Mouse (Mus musculus): ENCODE results near the gene Fam89a. TPM values are rescaled to one million over a fixed set of nuclear protein-coding genes. Genes with fewer than 3 reads are reported as not detected.

Fam89a gene
- polyA plus RNA-seq, 1 experiment from 2014 or later, result 0.38 TPM

DNA sequence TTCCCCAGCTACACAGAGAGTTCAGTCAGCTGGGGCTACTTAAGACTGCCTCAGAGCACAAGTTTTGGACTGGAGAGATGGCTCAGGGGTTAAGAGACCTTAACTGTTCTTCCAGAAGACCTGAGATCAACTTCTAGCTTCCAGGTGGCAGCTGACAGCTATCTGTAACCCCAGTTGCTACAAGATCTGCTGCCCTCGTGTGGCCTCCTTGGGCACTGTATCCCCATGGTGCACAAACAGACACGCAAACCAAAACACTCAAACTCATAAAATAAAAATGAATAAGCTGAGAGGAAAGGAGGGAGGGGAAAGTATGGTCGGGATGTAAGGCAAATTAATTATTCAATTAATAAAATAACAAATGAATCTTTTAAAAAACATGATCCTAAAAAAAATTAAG, 6.9 kb upstream of the Fam89a start:
- 0 out of 2 replicates have a peak, but pooled peaks cover 10% of the 10 kb centered on the region for H3K27me3 ChIP-seq (replicated peaks; ENCODE audit: control insufficient read depth, insufficient read depth, low read length)
- no peak overlapping the region for H3K27ac ChIP-seq (ENCODE audit: low read depth, low read length)
- no peaks in the 10 kb centered on the region for H3K4me1 ChIP-seq (ENCODE audit: control insufficient read depth, insufficient read depth, low read length)
- H3K36me3 ChIP-seq (ENCODE audit: control insufficient read depth, insufficient read depth, low read length), result no peaks in the 10 kb centered on the region
- no peak overlapping the region for H3K9ac ChIP-seq (ENCODE audit: low read length)
- WGBS, result 37% methylated on average over 3 of the region's 3 CpGs
- no peak overlapping the region for H3K4me3 ChIP-seq (ENCODE audit: low read depth, low read length)
- H3K4me2 ChIP-seq (ENCODE audit: low read length), result no peak overlapping the region
- DNase-seq (ENCODE audit: low spot score) (no peak), ATAC-seq (no peak)
- no peaks in the 10 kb centered on the region for H3K9me3 ChIP-seq (replicated peaks; ENCODE audit: control insufficient read depth, low read length)

DNA sequence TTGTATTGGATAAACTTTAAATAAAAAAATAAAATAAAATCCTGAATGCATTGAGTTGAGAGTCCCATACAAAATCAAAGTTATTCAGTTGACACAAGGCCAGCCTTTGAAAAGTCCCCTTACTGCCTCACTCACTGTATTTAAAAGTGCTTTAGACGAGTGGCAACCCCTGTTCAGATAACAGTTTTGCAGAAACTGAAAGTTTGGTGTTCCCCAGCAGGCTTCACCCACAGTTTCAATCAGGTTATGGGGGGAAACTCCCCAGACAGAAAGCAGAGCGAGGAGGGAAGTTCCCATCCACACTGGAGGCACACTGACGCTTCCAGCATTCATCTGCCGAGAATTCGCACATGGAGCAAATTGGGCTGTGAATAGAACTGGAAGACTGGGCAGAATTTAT, 5.0 kb upstream of the Fam89a start:
- Histone ChIP-seq H3K9ac (ENCODE audit: low read length) (no peak overlapping the region), H3K4me1 (ENCODE audit: control insufficient read depth, insufficient read depth, low read length) (0 out of 2 replicates have a peak, but pooled peaks cover 1% of the 10 kb centered on the region), H3K27me3 (replicated peaks; ENCODE audit: control insufficient read depth, insufficient read depth, low read length) (peaks cover 29% of the 10 kb centered on the region), H3K4me3 (ENCODE audit: low read depth, low read length) (no peak overlapping the region), H3K4me2 (ENCODE audit: low read length) (no peak overlapping the region), H3K36me3 (ENCODE audit: control insufficient read depth, insufficient read depth, low read length) (no peaks in the 10 kb centered on the region), H3K9me3 (replicated peaks; ENCODE audit: control insufficient read depth, low read length) (no peaks in the 10 kb centered on the region), H3K27ac (ENCODE audit: low read depth, low read length) (no peak overlapping the region)
- no peak for DNase-seq (ENCODE audit: low spot score)
- ATAC-seq, result no peak
- 65% methylated on average over 5 of the region's 5 CpGs for WGBS

DNA sequence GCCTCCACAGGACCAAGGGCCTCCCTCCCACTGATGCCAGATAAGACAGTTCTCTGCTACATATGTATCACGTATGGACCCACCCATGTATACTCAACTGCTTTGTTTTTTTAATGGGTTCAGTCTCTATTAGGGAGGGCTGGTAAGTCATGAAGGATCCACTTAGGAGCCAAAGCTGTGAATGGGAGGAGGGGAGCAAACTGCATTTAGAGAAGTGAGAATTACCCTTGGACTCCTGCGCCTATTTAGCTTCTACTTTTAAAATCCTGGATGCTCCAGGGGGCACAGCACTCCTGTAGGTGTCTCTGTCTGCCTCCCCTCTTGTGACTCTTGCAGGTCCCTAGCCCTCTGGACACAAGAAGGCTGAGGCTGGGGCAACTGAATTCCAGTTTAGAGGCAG, 4.5 kb upstream of the Fam89a start:
- Histone ChIP-seq H3K36me3 (ENCODE audit: control insufficient read depth, insufficient read depth, low read length) (no peaks in the 10 kb centered on the region), H3K9me3 (replicated peaks; ENCODE audit: control insufficient read depth, low read length) (no peaks in the 10 kb centered on the region), H3K4me2 (ENCODE audit: low read length) (no peak overlapping the region), H3K4me1 (ENCODE audit: control insufficient read depth, insufficient read depth, low read length) (peaks cover 6% of the 10 kb centered on the region; the same call in 1 of the 2 replicates), H3K27ac (ENCODE audit: low read depth, low read length) (no peak overlapping the region), H3K9ac (ENCODE audit: low read length) (no peak overlapping the region), H3K4me3 (ENCODE audit: low read depth, low read length) (no peak overlapping the region), H3K27me3 (replicated peaks; ENCODE audit: control insufficient read depth, insufficient read depth, low read length) (peaks cover 33% of the 10 kb centered on the region)
- ATAC-seq, result no peak
- no peak for DNase-seq (ENCODE audit: low spot score)
- 63% methylated on average over 2 of the region's 2 CpGs for WGBS

DNA sequence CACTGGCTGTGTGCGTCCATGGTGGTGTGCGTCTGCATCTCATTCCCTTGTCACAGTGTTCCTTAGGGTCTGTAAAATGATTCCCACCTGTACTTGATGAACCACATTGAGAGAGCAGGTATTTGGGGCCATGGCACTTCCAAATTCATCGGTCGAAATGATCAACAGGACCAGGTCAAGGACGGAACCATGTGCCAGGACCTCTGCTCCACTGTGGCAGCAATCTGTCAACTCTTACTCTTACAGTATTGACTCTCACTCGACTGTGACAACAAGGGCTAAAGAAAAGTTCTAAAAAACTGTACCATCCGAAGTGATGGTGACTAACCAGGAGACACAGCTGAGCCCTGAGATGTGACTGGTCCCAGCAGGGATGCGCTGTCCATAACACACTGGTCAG, 3.8 kb upstream of the Fam89a start:
- Histone ChIP-seq H3K27ac (ENCODE audit: low read depth, low read length) (no peak overlapping the region), H3K4me2 (ENCODE audit: low read length) (no peak overlapping the region), H3K4me1 (ENCODE audit: control insufficient read depth, insufficient read depth, low read length) (peaks cover 9% of the 10 kb centered on the region; the same call in 1 of the 2 replicates), H3K36me3 (ENCODE audit: control insufficient read depth, insufficient read depth, low read length) (no peaks in the 10 kb centered on the region), H3K27me3 (replicated peaks; ENCODE audit: control insufficient read depth, insufficient read depth, low read length) (peaks cover 39% of the 10 kb centered on the region), H3K9me3 (replicated peaks; ENCODE audit: control insufficient read depth, low read length) (no peaks in the 10 kb centered on the region), H3K9ac (ENCODE audit: low read length) (no peak overlapping the region), H3K4me3 (ENCODE audit: low read depth, low read length) (no peak overlapping the region)
- 87% methylated on average over 8 of the region's 8 CpGs for WGBS
- DNase-seq (ENCODE audit: low spot score) (no peak), ATAC-seq (no peak)

DNA sequence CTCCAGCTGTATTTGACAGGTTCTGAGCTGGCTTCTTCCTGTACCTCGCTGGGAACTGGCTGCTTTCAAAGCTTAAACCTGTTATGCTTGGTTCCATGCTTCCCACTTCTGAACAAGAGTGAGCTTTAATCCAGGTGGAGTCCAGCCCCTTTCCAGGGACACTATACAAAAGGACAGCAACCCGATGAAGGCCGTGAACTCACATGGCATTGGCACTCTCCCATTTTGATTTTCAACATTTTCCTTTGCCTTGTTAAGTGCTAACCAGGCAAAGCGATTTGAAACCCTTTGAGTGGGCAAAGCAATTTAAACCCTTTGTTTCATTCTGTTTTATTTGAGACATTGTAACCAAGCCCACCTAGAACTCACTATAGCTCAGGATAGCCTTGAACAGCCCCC, 3.2 kb upstream of the Fam89a start:
- ATAC-seq (no peak), DNase-seq (ENCODE audit: low spot score) (no peak)
- H3K27ac ChIP-seq (ENCODE audit: low read depth, low read length), result no peak overlapping the region
- no peak overlapping the region for H3K9ac ChIP-seq (ENCODE audit: low read length)
- H3K27me3 ChIP-seq (replicated peaks; ENCODE audit: control insufficient read depth, insufficient read depth, low read length), result peaks cover 46% of the 10 kb centered on the region
- no peak overlapping the region for H3K4me3 ChIP-seq (ENCODE audit: low read depth, low read length)
- H3K9me3 ChIP-seq (replicated peaks; ENCODE audit: control insufficient read depth, low read length), result no peaks in the 10 kb centered on the region
- H3K4me1 ChIP-seq (ENCODE audit: control insufficient read depth, insufficient read depth, low read length), result peaks cover 9% of the 10 kb centered on the region; the same call in 1 of the 2 replicates
- WGBS, result 25% methylated on average over 4 of the region's 4 CpGs
- H3K4me2 ChIP-seq (ENCODE audit: low read length), result no peak overlapping the region
- H3K36me3 ChIP-seq (ENCODE audit: control insufficient read depth, insufficient read depth, low read length), result no peaks in the 10 kb centered on the region

DNA sequence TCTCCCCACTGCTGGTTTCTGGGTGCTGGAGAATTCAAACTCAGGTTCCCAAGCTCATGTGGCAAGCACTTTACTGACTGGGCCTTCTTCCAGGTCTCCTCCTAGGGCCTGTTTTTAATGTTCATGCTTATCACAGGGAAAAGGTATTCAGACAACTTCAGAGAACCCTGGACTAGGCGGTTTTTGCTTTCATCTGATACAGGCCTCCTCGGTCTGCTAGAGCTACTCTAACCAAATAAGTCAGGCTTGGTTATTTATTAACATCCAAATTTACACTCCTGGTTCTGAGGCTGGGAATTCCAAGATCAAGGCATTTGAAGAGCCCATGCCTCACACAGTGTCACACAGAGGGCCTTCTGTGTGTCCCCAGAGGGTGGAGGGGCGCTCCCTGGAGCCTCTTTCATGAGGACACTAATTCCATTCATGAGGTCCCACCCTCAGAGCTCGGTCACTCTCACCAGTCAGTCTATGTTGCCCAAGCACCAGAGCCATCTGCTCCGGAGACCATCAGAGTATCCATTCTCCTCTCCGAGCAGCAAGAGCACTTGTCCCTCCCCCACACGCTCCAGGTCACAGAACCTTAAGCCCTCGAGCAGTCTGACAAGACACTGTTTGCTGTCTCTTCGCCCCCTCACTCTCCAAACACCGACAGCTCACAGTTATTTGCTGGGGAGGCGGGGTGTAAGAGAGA, 2.6 kb upstream of the Fam89a start:
- ATAC-seq (no peak), DNase-seq (ENCODE audit: low spot score) (no peak)
- H3K9me3 ChIP-seq (replicated peaks; ENCODE audit: control insufficient read depth, low read length), result no peaks in the 10 kb centered on the region
- WGBS, result 18% methylated on average over 11 of the region's 11 CpGs
- peaks cover 51% of the 10 kb centered on the region for H3K27me3 ChIP-seq (replicated peaks; ENCODE audit: control insufficient read depth, insufficient read depth, low read length)
- no peak overlapping the region for H3K4me2 ChIP-seq (ENCODE audit: low read length)
- no peak overlapping the region for H3K27ac ChIP-seq (ENCODE audit: low read depth, low read length)
- no peak overlapping the region for H3K4me3 ChIP-seq (ENCODE audit: low read depth, low read length)
- H3K4me1 ChIP-seq (ENCODE audit: control insufficient read depth, insufficient read depth, low read length), result peaks cover 9% of the 10 kb centered on the region; the same call in 1 of the 2 replicates
- no peak overlapping the region for H3K9ac ChIP-seq (ENCODE audit: low read length)
- H3K36me3 ChIP-seq (ENCODE audit: control insufficient read depth, insufficient read depth, low read length), result no peaks in the 10 kb centered on the region

DNA sequence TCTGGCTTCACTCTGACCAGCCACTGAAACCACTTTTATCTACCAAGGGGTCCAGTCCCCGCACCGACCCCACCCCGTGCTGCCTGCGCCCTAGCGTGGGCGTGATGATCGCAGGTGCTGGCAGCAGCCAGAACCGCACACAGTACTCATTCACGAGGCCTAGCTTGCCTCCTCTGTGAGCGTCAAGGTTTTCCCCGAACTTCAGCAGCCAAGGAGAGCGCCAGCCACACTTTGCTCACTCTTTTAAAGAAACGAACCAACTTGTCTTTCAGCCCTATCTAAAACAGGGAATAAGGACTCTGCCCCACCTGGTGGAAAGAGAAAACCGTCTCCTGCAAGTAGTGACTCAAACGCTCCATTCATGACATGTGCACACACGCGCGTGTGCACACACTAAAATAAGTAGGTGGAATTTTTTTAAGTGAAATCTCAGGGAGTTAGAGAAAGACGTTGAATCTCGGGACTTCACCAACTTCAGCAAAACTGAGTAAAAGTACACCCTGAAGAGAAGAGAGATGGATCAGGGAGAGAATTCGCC, 762 bp upstream of the Fam89a start:
- Histone ChIP-seq H3K27me3 (replicated peaks; ENCODE audit: control insufficient read depth, insufficient read depth, low read length) (peaks cover 52% of the 10 kb centered on the region), H3K36me3 (ENCODE audit: control insufficient read depth, insufficient read depth, low read length) (no peaks in the 10 kb centered on the region), H3K4me1 (ENCODE audit: control insufficient read depth, insufficient read depth, low read length) (peaks cover 9% of the 10 kb centered on the region; the same call in 1 of the 2 replicates), H3K9me3 (replicated peaks; ENCODE audit: control insufficient read depth, low read length) (no peaks in the 10 kb centered on the region), H3K4me2 (ENCODE audit: low read length) (peak overlapping the region; percentile 63; the same call in 1 of the 2 replicates), H3K27ac (ENCODE audit: low read depth, low read length) (no peak overlapping the region), H3K9ac (ENCODE audit: low read length) (no peak overlapping the region), H3K4me3 (ENCODE audit: low read depth, low read length) (no peak overlapping the region)
- DNase-seq (ENCODE audit: low spot score) (no peak), ATAC-seq (no peak)
- 30% methylated on average over 21 of the region's 21 CpGs for WGBS

DNA sequence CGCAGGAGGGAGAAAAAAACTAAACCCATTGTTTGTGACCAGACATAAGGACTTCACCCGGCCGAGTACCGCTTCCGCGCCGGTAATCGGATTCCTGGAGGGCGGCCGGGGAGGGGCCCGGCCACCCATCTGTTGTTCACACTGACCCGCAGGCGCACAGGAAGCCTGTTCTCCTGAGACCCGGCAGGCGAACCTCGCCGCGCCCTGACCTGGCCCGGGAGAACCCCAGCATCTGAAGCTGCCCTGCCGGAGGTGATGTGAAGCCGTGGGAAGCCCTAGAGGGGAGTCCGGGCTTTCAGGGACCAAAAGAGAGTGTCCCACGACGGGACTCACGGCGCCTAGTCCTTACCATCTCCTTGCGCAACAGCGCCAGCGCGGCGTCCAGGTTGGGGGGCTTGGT, 441 bp downstream of the Fam89a start:
- no peaks in the 10 kb centered on the region for H3K9me3 ChIP-seq (replicated peaks; ENCODE audit: control insufficient read depth, low read length)
- no peaks in the 10 kb centered on the region for H3K36me3 ChIP-seq (ENCODE audit: control insufficient read depth, insufficient read depth, low read length)
- peak overlapping the region; percentile 49 for H3K9ac ChIP-seq (ENCODE audit: low read length)
- H3K27me3 ChIP-seq (replicated peaks; ENCODE audit: control insufficient read depth, insufficient read depth, low read length), result peaks cover 50% of the 10 kb centered on the region
- H3K27ac ChIP-seq (ENCODE audit: low read depth, low read length), result no peak overlapping the region
- peak overlapping the region; percentile 43 for H3K4me3 ChIP-seq (ENCODE audit: low read depth, low read length)
- 0 out of 2 replicates have a peak, but pooled peaks have one; percentile 7 for ATAC-seq
- H3K4me2 ChIP-seq (ENCODE audit: low read length), result peak overlapping the region; percentile 63
- no peak for DNase-seq (ENCODE audit: low spot score)
- peaks cover 9% of the 10 kb centered on the region; the same call in 1 of the 2 replicates for H3K4me1 ChIP-seq (ENCODE audit: control insufficient read depth, insufficient read depth, low read length)
- under 1% methylated on average over 30 of the region's 31 CpGs for WGBS

DNA sequence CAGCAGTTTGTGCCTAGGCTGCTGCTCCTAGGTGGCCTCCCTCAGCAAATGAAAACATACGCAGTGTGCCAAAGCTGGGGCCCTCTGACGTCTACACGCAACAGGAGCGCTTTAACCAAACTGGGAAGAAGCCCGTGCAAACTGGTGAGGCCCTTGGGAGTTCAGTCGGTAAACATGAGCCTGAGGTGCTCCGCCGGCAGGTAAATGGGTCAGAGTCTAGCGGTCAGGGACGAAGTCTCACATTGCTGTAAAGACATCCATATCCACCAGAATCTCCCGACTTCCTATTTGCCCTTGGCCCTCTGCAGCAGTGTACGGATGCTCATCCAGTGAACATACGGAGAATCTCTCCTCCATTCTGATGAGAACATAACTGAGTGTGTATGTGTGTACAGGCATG, 5.0 kb downstream of the Fam89a start:
- Histone ChIP-seq H3K4me1 (ENCODE audit: control insufficient read depth, insufficient read depth, low read length) (peaks cover 8% of the 10 kb centered on the region; the same call in 1 of the 2 replicates), H3K9me3 (replicated peaks; ENCODE audit: control insufficient read depth, low read length) (no peaks in the 10 kb centered on the region), H3K27ac (ENCODE audit: low read depth, low read length) (no peak overlapping the region), H3K9ac (ENCODE audit: low read length) (no peak overlapping the region), H3K27me3 (replicated peaks; ENCODE audit: control insufficient read depth, insufficient read depth, low read length) (peaks cover 24% of the 10 kb centered on the region), H3K4me2 (ENCODE audit: low read length) (no peak overlapping the region), H3K4me3 (ENCODE audit: low read depth, low read length) (no peak overlapping the region), H3K36me3 (ENCODE audit: control insufficient read depth, insufficient read depth, low read length) (no peaks in the 10 kb centered on the region)
- ATAC-seq, result no peak
- no peak for DNase-seq (ENCODE audit: low spot score)
- 79% methylated on average over 13 of the region's 13 CpGs for WGBS

Measured in forebrain, embryonic 14.5 days (tissue).